Mouse (Mus musculus) intestine, embryonic 14.5 days (tissue): Measurements from ENCODE around the gene Pim3. TPM values are rescaled to one million over a fixed set of nuclear protein-coding genes. Genes with fewer than 3 reads are reported as not detected.

Experiments
- ATAC-seq: fragments of 200-750 bp; cut with Nextera tagmentation; replicated peaks from 2 replicates; pipeline ENCODE4 v1.8.0; 2017; ENCODE audit warnings: low read depth, moderate number of reproducible peaks, moderate TSS enrichment, moderate library complexity; ENCODE audit not compliant: low FRiP score, low TSS enrichment
- DNase-seq: peaks from one replicate; pipeline ENCODE4 v3.0.0-alpha.2; 2018; ENCODE audit warnings: low spot score
- H3K27ac ChIP-seq: fragments of 300-500 bp; sonication (generic); 2 replicates; pipeline ENCODE4 v1.5.1; 2014; ENCODE audit warnings: low read depth, mild to moderate bottlenecking, control low read depth
- H3K27me3 ChIP-seq: fragments of 300-500 bp; sonication (generic); replicated peaks from 2 replicates; pipeline ENCODE4 v1.6.1; 2014; ENCODE audit warnings: low read length, control low read depth; ENCODE audit not compliant: control insufficient read depth, insufficient read depth
- H3K36me3 ChIP-seq: fragments of 300-500 bp; sonication (generic); 2 replicates; pipeline ENCODE4 v1.6.1; 2014; ENCODE audit warnings: low read length, control low read depth; ENCODE audit not compliant: control insufficient read depth, insufficient read depth
- H3K4me1 ChIP-seq: fragments of 300-500 bp; sonication (generic); replicated peaks from 2 replicates; pipeline ENCODE4 v1.6.1; 2014; ENCODE audit warnings: low read length, control low read depth, mixed read lengths; ENCODE audit not compliant: control insufficient read depth, insufficient read depth
- H3K4me2 ChIP-seq: fragments of 300-500 bp; sonication (generic); 2 replicates; pipeline ENCODE4 v1.6.1; 2014; ENCODE audit warnings: low read length
- H3K4me3 ChIP-seq: fragments of 300-500 bp; sonication (generic); 2 replicates; pipeline ENCODE4 v1.5.1; 2014; ENCODE audit warnings: low read depth, low read length, control low read depth, mixed read lengths
- H3K9ac ChIP-seq: fragments of 300-500 bp; sonication (generic); 2 replicates; pipeline ENCODE4 v1.6.1; 2014; ENCODE audit warnings: mild to moderate bottlenecking, low read length
- H3K9me3 ChIP-seq: fragments of 300-500 bp; sonication (generic); 2 replicates; pipeline ENCODE4 v1.6.1; 2016; ENCODE audit warnings: low read length, control low read depth; ENCODE audit not compliant: control insufficient read depth
- WGBS: fragments of 180-500 bp; shearing (Covaris S2); extraction: QIAGEN DNeasy Blood & Tissue Kit; methylation state at CpG from one replicate; pipeline ENCODE4 v1.1.7; 2014; 5-methylcytosine and 5-hydroxymethylcytosine counted together
- polyA plus RNA-seq: library from polyadenylated mRNA; unstranded; fragments of >200 nt; fragmentation: Nextera tagmentation; extraction: Ambion mirVana; gene quantifications from 2 replicates; pipeline ENCODE4 v1.2.1, GENCODE M21; 2014

Gene Pim3
- polyA plus RNA-seq, 1 experiment from 2014 or later = 51.7 TPM

DNA sequence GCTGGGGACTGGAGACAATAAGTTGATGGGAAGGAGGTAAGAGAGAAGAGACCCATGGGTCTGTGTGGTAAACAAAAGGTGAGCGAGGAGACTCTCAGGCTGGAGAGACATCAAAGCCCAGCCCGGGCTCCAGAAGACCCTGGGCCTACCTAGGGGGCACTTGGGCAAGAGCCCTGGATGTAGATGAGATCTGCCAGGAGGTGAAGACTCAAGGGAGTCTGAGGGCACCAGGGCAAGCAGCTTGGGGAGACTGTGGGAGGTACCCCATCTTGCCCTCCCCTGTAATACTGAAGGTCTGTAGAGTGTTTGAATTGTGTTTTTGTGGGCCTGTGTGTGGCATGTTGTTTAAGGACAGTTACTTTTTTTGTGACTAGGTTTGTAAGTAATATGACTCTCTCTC is 3.3 kb upstream of the Pim3 start:
- DNase-seq (no peak), ATAC-seq (no peak)
- Histone ChIP-seq H3K9ac (no peak overlapping the region), H3K36me3 (no peaks in the 10 kb centered on the region), H3K27me3 (no peaks in the 10 kb centered on the region), H3K27ac (no peak overlapping the region), H3K4me3 (no peak overlapping the region), H3K4me1 (peaks cover 18% of the 10 kb centered on the region; the same call in 1 of the 2 replicates), H3K9me3 (no peaks in the 10 kb centered on the region), H3K4me2 (no peak overlapping the region)
- WGBS = 79% methylated on average over 2 of the region's 2 CpGs

GRCm38 (mm10) chr15:88859206-88859970 is 2.6 kb upstream of the Pim3 start:
- Histone ChIP-seq H3K4me1 (peaks cover 17% of the 10 kb centered on the region), H3K27me3 (no peaks in the 10 kb centered on the region), H3K4me3 (no peak overlapping the region), H3K9ac (no peak overlapping the region), H3K9me3 (no peaks in the 10 kb centered on the region), H3K36me3 (peaks cover 4% of the 10 kb centered on the region), H3K27ac (no peak overlapping the region), H3K4me2 (no peak overlapping the region)
- no peak for DNase-seq
- WGBS = 69% methylated on average over 8 of the region's 8 CpGs
- no peak for ATAC-seq

GRCm38 (mm10) chr15:88860781-88861180 is 1.2 kb upstream of the Pim3 start:
- no peak overlapping the region for H3K4me3 ChIP-seq

DNA sequence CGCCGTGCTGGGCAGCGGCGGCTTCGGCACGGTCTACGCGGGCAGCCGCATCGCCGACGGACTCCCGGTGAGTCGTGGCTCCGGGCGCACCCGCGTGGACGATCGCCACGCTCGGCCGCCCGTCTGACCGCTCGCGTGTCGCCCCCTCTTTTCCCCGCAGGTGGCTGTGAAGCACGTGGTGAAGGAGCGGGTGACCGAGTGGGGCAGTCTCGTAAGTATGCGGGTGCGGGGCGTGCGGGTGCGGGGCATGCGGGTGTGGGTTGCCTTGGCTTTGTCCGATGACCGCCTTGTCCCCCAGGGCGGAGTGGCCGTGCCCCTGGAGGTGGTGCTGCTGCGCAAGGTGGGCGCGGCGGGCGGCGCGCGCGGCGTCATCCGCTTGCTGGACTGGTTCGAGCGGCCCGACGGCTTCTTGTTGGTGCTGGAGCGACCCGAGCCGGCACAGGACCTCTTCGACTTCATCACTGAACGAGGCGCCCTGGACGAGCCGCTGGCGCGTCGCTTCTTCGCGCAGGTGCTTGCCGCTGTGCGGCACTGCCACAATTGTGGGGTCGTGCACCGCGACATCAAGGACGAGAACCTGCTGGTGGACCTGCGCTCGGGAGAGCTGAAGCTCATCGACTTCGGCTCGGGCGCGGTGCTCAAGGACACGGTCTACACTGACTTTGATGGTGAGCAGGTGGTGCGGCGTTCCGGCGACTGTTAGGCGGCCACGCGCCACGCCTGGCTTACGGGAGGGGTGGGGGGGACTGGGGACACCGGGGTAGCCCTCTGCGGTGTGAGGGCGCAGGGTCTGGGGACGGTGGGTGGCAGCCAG is 1.1 kb downstream of the Pim3 start:
- H3K27me3 ChIP-seq = no peaks in the 10 kb centered on the region
- peak overlapping the region; percentile 96 for H3K27ac ChIP-seq
- DNase-seq (peak; percentile 85), ATAC-seq (peak; percentile 17; the same call in 1 of the 2 replicates)
- peak overlapping the region; percentile 85 for H3K4me2 ChIP-seq
- peaks cover 33% of the 10 kb centered on the region for H3K4me1 ChIP-seq
- WGBS = under 1% methylated on average over 95 of the region's 98 CpGs
- H3K9me3 ChIP-seq = no peaks in the 10 kb centered on the region
- H3K36me3 ChIP-seq = peaks cover 21% of the 10 kb centered on the region
- H3K9ac ChIP-seq = peak overlapping the region; percentile 83
- peak overlapping the region; percentile 82 for H3K4me3 ChIP-seq

More at GRCm38 (mm10) chr15:88860781-88861180, 1.2 kb upstream of the Pim3 start:
- WGBS = 94% methylated on average over 3 of the region's 3 CpGs
- no peak overlapping the region for H3K9ac ChIP-seq
- ATAC-seq (no peak), DNase-seq (no peak)
- no peaks in the 10 kb centered on the region for H3K27me3 ChIP-seq
- peaks cover 18% of the 10 kb centered on the region for H3K4me1 ChIP-seq
- peaks cover 16% of the 10 kb centered on the region for H3K36me3 ChIP-seq
- H3K9me3 ChIP-seq = no peaks in the 10 kb centered on the region
- H3K4me2 ChIP-seq = no peak overlapping the region
- no peak overlapping the region for H3K27ac ChIP-seq

GRCm38 (mm10) chr15:88863695-88864231 is 1.8 kb downstream of the Pim3 start:
- WGBS = 0% methylated on average over 14 of the region's 39 CpGs

GRCm38 (mm10) chr15:88864270-88865030 is 2.5 kb downstream of the Pim3 start:
- Histone ChIP-seq H3K27me3 (no peaks in the 10 kb centered on the region), H3K4me2 (peak overlapping the region; percentile 85), H3K9me3 (no peaks in the 10 kb centered on the region), H3K4me1 (peaks cover 35% of the 10 kb centered on the region), H3K27ac (peak overlapping the region; percentile 96), H3K9ac (peak overlapping the region; percentile 83), H3K4me3 (peak overlapping the region; percentile 82), H3K36me3 (peaks cover 21% of the 10 kb centered on the region)
- 33% methylated on average over 22 of the region's 22 CpGs for WGBS
- ATAC-seq = peak; percentile 2; the same call in 1 of the 2 replicates
- no peak for DNase-seq

More at GRCm38 (mm10) chr15:88863695-88864231, 1.8 kb downstream of the Pim3 start:
- Histone ChIP-seq H3K9me3 (no peaks in the 10 kb centered on the region), H3K27me3 (no peaks in the 10 kb centered on the region), H3K9ac (peak overlapping the region; percentile 83), H3K4me1 (peaks cover 35% of the 10 kb centered on the region), H3K4me3 (peak overlapping the region; percentile 82), H3K27ac (peak overlapping the region; percentile 96), H3K4me2 (peak overlapping the region; percentile 85), H3K36me3 (peaks cover 21% of the 10 kb centered on the region)
- ATAC-seq (peak; percentile 69), DNase-seq (peak; percentile 90)

DNA sequence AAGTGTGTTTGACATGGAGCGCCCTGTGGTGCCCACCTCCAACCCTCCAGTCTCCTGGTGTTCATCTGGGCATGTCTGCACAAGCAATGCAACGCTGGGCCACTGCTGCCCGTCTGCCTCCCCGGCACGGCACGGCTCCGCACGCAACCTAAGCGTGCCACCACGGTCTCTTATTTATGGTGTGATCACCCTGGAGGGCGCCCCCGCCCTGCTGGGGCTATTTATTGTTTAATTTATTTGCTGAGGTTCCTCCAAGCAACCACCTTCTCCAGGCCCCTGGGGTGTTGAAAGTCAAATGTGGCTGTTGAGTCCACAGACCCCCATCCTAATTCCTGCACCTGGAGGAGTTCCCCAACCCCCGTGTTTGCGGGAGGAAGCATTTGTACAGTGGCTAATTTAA is 3.1 kb downstream of the Pim3 start:
- no peaks in the 10 kb centered on the region for H3K9me3 ChIP-seq
- H3K9ac ChIP-seq = no peak overlapping the region
- peak overlapping the region; percentile 85; the same call in 1 of the 2 replicates for H3K4me2 ChIP-seq
- H3K4me3 ChIP-seq = peak overlapping the region; percentile 82; the same call in 1 of the 2 replicates
- H3K4me1 ChIP-seq = peaks cover 35% of the 10 kb centered on the region
- ATAC-seq (no peak), DNase-seq (no peak)
- peaks cover 21% of the 10 kb centered on the region for H3K36me3 ChIP-seq
- no peaks in the 10 kb centered on the region for H3K27me3 ChIP-seq
- no peak overlapping the region for H3K27ac ChIP-seq
- 84% methylated on average over 14 of the region's 14 CpGs for WGBS
